Mouse (Mus musculus) gastrocnemius, adult 2 months (tissue): Measurements from ENCODE around the gene Sh3bgrl3. TPM values are rescaled to one million over a fixed set of nuclear protein-coding genes. Genes with fewer than 3 reads are reported as not detected.

Experiments used
- DNase-seq: peaks from one replicate; pipeline ENCODE4 v3.0.0; 2022
- H3K27ac ChIP-seq: fragments of 200-600 bp; 2 replicates; pipeline ENCODE4 v1.8.1; 2022; ENCODE audit warnings: mild to moderate bottlenecking
- H3K4me3 ChIP-seq: fragments of 200-600 bp; 2 replicates; pipeline ENCODE4 v1.8.1; 2022; ENCODE audit warnings: mild to moderate bottlenecking, moderate library complexity
- CTCF ChIP-seq: fragments of 200-600 bp; IDR thresholded peaks from 2 replicates; pipeline ENCODE4 v1.8.1; 2022; ENCODE audit warnings: antibody characterized with exemption, mild to moderate bottlenecking, moderate library complexity
- intact Hi-C: fragments of 180-260 bp; cut with DNase I; formaldehyde crosslinking; loops from one replicate; pipeline ENCODE4 v1.15.1; 2025
- total RNA-seq, 2 experiments: library from RNA; stranded (reverse); gene quantifications; 2 replicates each; pipeline ENCODE4 v1.2.3; 2021

Gene Sh3bgrl3
- total RNA-seq, 2 experiments from 2014 or later = 12.2 to 27.1 TPM

DNA sequence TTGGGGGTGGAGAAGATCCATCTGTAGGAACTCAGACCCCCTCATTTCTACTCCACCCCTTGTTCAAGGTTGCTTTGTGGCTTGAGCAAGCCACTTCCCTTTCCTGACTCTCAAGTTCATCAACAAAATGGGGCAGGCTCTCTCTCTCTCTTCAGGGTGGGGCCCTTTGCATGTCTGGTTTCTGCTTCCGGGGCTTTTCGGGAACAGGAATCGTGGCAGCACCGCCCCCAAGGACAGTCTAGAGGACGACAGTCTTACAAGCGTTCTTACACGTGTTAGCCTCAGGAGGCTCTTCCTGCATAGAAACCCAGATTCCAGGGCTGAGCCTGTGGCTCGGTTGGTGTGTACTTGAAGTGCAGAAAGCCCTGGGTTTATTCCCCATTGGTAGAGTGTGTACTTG is 11.6 kb downstream of the Sh3bgrl3 start:
- Histone ChIP-seq H3K4me3 (no peak overlapping the region), H3K27ac (no peak overlapping the region)
- TF ChIP-seq CTCF = no peak
- intact Hi-C loops = no loop called here
- peak; percentile 17 for DNase-seq

DNA sequence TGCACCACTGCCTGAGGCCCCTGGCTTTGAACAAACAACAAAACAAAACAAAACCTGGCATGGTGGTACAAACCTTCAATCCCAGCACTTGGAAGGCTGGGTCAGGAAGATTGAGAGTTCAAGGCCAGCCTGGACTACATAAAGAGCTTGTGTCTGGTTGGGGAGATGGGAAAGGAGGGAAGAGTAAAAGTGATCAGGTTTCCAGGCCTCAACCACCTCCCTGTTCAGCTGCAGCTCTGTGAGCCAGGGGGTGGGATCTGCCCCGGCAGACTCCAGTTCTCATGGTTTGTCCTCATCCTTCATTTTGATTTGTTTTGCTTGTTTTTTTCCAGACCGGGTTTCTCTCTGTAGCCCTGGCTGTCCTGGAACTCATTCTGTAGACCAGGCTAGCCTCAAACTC is 12.1 kb downstream of the Sh3bgrl3 start:
- TF ChIP-seq CTCF = no peak
- no peak overlapping the region for H3K4me3 ChIP-seq
- peak; percentile 4 for DNase-seq
- intact Hi-C loops = no loop called here
- H3K27ac ChIP-seq = no peak overlapping the region

DNA sequence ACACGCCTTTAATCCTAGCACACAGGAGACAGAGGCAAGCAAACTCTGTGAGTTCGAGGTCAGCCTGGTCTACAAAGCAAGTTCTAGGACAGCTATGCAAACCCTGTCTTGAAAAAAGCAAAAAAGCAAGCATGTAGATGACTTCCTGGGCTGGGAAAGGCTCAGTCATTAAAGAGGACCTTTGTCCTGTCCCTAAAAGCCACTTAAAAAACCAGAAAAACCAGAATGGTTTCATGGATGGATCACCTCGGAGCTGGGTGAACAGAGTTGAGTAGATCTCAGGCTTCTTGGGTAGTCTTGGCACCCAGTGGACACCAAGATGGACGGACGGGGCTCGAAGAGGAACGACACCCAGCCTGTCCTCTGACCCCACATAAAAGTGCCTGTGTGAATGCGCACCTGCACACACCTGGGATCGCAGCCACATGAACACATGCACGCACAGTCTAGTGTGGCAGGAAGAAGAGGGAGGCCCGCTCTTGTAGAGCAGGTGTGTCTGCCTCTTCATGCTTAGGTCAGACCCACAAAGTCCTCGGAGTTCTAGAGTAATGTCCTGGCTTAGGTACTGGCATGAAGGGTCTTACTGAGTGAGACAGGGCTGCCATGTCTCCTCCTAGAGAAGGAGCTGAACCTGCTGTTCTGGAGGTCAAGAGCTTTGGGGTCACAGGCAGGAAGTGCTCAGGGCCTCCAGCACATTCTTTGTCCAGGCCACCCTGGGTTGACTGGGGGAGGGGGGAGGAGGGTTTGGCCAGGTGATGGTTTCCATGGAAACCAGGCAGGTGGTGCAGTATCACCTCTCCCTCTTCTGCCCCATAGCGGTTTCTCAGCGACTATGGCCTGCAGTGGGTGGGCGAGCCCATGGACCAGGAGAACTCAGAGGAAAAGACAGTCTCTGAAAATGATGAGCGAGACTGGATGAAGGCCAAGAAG is 13.1 kb downstream of the Sh3bgrl3 start:
- no peak for DNase-seq
- Histone ChIP-seq H3K27ac (no peak overlapping the region), H3K4me3 (no peak overlapping the region)
- no peak for TF ChIP-seq CTCF
- intact Hi-C loops = no loop called here

DNA sequence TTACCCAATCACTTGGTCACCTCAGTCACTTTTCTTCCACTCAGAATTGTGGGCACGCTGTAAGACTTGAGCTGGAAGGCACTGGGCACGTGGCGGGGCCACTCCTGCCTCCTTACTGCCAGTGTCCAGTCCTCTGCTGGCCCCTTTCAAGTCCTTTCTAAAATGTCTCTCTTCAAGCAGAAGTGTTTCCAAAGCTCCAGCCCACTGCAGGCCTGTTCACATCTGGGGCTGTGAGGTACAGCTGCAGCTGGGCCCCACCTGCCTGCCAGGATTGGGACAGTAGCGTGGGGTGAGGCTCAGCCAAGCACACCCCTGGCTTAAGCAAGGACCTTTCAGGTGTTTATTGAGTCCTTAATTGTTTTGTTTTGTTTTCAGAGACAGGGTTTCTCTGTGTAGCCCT is 14.6 kb downstream of the Sh3bgrl3 start:
- no peak for TF ChIP-seq CTCF
- intact Hi-C loops = no loop called here
- DNase-seq = no peak
- Histone ChIP-seq H3K4me3 (no peak overlapping the region), H3K27ac (no peak overlapping the region)

DNA sequence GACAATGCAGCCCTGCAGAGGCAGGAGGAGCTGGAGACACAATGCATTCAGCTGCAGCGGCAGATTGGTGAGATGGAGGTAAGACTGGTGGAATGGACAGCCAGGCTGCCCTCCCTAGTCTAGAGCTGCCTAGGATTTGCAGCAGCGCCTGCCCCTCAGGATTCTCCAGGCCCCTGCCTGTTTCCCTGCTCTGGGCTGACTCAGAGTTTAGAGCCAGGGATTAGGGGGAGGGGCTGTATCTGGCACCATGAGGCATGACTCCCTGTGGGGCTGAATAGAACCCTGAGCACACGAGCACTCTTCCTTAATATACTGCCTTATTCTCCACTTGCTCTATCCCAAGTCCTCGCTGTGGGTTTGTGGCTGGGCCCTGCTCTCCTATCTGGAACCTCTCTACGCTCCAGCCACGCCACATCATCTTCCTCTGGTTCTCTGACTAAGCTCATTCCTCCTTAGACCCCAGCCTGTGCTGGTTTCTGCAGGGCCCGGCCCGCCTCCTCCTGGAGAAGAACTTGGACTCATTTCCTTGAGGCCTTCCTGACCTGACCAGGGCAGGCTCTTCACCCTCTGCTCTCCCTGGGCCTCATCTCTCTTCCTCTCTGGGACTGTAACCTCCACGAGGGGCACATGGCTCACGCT is 15.1 kb downstream of the Sh3bgrl3 start:
- H3K4me3 ChIP-seq = no peak overlapping the region
- no peak for TF ChIP-seq CTCF
- DNase-seq = no peak
- intact Hi-C loops = no loop called here
- H3K27ac ChIP-seq = no peak overlapping the region

DNA sequence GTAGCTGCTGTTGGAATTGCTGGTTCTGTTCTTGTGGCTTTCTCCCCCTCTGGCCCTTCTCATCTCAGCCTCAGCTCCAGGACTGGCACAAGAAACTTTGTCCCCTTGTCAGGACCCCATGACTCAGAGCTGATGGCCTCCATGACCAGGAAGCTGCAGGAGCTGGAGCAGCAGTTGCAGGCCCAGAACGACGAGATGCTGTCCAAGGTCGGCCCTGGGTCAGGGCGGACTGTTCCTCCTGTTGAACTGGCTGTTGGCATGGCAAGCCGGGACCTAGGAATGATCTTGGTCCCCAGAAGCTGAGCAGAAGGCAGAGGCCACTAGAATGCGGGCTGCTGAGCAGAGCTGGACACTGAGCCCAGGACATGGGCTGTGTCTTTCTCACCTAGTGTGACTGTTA is 16.2 kb downstream of the Sh3bgrl3 start:
- intact Hi-C loops = no loop called here
- DNase-seq = no peak
- Histone ChIP-seq H3K27ac (no peak overlapping the region), H3K4me3 (no peak overlapping the region)
- TF ChIP-seq CTCF = no peak

DNA sequence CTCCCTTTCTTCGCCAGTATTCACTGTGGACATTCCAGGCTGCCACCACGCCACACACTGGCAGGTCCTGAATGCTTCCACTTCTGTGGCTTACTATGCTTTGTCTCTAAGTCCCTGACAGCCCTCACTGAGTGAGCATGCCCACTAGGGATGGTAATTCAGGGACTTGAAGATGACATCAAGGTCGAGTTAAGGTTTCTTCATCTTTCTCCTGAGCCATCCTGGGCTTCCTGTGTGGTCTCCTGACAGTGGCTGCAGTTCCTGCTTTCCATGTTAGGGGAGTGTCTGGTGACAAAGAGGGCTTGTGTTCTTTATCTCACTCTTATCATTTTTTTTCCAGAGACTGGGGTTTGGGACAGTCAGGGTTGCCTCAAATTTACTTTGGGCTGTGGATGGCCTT is 17.9 kb downstream of the Sh3bgrl3 start:
- intact Hi-C loops = no loop called here
- DNase-seq = no peak
- no peak for TF ChIP-seq CTCF
- Histone ChIP-seq H3K4me3 (no peak overlapping the region), H3K27ac (no peak overlapping the region)

DNA sequence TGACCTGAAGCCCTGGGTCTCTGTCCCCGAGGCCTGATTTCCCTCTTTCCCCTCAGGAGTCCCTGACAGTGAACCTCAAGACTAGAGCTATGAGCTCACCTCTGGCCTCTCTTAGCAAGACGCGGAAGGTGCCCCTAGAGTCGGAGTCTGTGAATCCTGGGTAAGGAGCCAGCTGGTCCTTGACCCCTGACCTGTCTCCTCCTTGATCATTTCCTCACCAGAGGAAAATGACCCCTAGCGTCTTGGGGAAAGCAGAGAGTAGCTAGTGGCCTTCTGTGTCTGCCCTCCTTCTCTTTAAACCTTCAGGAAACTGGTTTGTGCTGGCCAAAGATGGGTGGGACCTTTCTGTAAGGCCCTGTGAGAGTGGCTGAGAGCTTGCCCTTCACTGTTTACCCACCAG is 20.4 kb downstream of the Sh3bgrl3 start:
- no peak for DNase-seq
- intact Hi-C loops = no loop called here
- Histone ChIP-seq H3K27ac (no peak overlapping the region), H3K4me3 (no peak overlapping the region)
- no peak for TF ChIP-seq CTCF

DNA sequence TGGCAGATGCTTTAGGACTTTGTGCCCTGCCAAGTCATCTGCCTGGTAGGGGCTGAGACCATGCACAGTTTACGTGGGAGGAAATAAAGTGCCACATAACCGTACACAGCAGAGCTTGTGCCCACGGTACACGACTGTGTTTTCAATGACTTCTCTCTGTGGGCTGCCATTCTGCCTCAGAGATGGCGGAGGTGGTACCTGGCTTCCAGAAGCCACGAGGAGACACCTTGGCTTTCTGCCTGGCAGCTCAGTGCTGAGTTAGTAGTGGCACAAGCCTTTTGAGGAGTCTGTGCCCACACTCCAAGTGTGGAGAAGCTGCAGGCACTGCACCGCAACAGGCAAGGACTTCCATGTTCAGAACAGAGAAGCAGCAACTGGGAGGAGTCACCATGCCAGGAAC is 20.9 kb downstream of the Sh3bgrl3 start:
- no peak for DNase-seq

DNA sequence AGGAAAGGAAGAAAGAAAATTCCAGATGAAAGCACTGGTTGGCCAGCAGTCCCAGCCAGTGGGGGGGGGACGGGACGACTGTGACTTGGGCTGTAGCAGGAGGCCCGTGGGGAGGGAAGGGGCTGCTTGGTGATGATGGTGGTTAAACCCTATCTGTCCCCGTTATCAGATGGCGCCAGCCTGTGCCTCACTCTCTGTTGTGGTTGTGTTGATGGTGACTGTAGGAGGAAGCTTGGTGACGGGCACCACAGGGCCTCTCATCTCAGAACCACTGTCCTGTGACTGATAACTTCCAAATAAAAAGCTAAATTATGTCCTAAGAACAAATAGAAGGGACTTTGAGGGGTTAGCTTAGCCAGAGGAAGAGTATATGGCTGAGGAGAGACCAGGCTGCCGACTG is 22.5 kb downstream of the Sh3bgrl3 start:
- intact Hi-C loops = no loop called here
- H3K27ac ChIP-seq = no peak overlapping the region
- H3K4me3 ChIP-seq = no peak overlapping the region
- no peak for DNase-seq
- TF ChIP-seq CTCF = no peak

More for the DNA sequence above, 20.9 kb downstream of the Sh3bgrl3 start:
- no peak for TF ChIP-seq CTCF
- no peak overlapping the region for H3K27ac ChIP-seq
- intact Hi-C loops = no loop called here
- no peak overlapping the region for H3K4me3 ChIP-seq

DNA sequence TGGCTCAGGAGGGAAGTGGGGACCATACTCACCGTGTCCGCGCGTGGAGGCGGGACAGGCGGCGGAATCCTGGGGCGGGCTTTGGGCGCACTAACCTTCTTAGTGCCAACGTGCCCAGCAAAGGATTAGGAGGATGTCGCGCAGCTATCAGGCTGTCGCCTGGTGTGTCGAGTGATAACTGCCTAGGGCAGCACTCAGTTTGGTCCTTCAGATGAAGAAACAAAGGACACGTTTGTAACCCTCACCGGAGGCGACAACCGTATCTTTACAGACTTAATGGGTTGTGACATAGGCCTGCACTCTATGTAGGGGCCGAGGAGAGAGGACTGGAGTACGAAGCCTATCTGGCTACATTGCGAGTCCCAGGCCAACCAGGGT is 25.9 kb downstream of the Sh3bgrl3 start:
- DNase-seq = no peak
- no peak for TF ChIP-seq CTCF
- H3K27ac ChIP-seq = peak overlapping the region; percentile 55; the same call in 1 of the 2 replicates
- intact Hi-C loops = no loop called here
- H3K4me3 ChIP-seq = peak overlapping the region; percentile 93

DNA sequence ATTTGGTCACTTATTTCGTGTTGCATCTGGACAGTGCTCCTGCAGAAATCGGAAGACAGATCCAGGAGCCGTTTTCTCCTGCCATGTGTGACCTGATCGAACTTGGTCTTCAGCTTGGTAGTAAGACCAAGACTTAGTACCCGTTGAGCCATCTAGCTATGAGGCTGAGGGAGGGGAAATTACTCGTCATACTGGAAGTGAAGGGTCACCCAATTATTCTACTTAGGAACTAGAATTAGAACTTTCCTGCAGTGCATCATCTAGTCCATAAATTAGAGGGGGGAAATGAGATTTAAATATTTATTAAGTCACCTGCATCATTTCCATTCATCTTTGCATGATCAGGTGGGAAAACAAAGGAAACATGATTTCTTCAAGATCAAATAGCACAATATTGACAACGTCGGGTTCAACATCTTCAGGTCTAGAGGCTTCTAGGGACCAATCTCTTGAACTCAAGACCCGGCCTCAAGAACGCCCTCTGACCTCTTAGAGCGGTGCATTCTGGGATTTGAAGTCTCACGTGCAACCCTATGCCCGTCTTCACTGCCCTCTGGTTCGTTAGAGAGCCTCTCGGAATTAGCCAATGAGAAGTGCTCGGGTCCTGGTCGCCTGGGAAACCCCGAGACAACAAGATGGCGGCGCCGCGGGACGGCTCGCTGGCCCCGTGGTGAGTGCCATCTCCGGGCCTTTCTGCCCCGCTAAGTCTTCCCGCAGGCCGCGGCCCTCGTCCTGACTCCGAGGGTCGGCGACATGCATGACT is 26.4 kb downstream of the Sh3bgrl3 start, which contains the start of gene Ubxn11:
Ubxn11 (plus strand) TSS at position 592 of the 763 bp plus-strand sequence.
- Histone ChIP-seq H3K27ac (peak within 1 kb of the TSS; percentile 55; the same call in 1 of the 2 replicates), H3K4me3 (peak within 1 kb of the TSS; percentile 93)
- TF ChIP-seq CTCF = no peak
- intact Hi-C loops = no loop called here
- peak; percentile 88 for DNase-seq

DNA sequence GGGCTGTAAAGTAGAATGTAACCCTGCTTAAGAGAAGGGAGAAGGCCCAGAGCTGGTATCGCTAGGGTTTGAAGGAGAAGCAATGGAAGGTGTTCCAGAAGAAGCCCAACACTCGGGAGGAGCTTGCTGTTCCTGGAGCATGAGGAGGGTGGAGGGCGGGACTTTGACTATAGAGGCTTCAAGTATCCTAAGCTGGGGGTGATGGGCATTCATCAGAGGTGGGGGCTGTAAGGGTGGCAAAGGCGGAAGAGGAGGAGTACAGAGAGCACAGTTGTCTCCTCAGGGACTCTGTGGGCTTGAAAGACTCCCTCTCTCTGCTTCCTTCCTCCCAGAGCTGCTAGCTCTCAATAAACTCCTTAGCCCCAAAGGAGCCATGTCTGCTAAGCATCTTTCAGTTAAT is 28.3 kb downstream of the Sh3bgrl3 start:
- no peak overlapping the region for H3K4me3 ChIP-seq
- intact Hi-C loops = no loop called here
- TF ChIP-seq CTCF = no peak
- no peak for DNase-seq
- H3K27ac ChIP-seq = no peak overlapping the region
